Mouse (Mus musculus): Measurements from ENCODE around the gene Qrfp. TPM values are rescaled to one million over a fixed set of nuclear protein-coding genes. Genes with fewer than 3 reads are reported as not detected.

Qrfp gene
- polyA plus RNA-seq, 1 experiment from 2014 or later, result not detected

GRCm38 (mm10) chr2:31845512-31845895 is 35.1 kb upstream of the Qrfp start:
- peaks cover 33% of the 10 kb centered on the region for H3K27me3 ChIP-seq (ENCODE audit: control insufficient read depth, insufficient read depth, low read length)
- WGBS, result 1% methylated on average over 23 of the region's 26 CpGs
- ATAC-seq (ENCODE audit: low FRiP score) (peak; percentile 15; the same call in 1 of the 2 replicates), DNase-seq (ENCODE audit: low spot score) (no peak)
- no peaks in the 10 kb centered on the region for H3K36me3 ChIP-seq (replicated peaks; ENCODE audit: control insufficient read depth, insufficient read depth)
- peak overlapping the region; percentile 53 for H3K4me3 ChIP-seq (replicated peaks; ENCODE audit: low read length)
- H3K4me2 ChIP-seq (replicated peaks), result peak overlapping the region; percentile 93
- H3K9ac ChIP-seq, result peak overlapping the region; percentile 61
- no peaks in the 10 kb centered on the region for H3K9me3 ChIP-seq (ENCODE audit: control insufficient read depth, low read length)
- H3K27ac ChIP-seq, result no peak overlapping the region
- peaks cover 10% of the 10 kb centered on the region for H3K4me1 ChIP-seq (replicated peaks; ENCODE audit: control insufficient read depth, insufficient read depth, low read length)

GRCm38 (mm10) chr2:31844729-31845136 is 34.4 kb upstream of the Qrfp start:
- H3K4me1 ChIP-seq (replicated peaks; ENCODE audit: control insufficient read depth, insufficient read depth, low read length), result peaks cover 10% of the 10 kb centered on the region
- peaks cover 33% of the 10 kb centered on the region for H3K27me3 ChIP-seq (ENCODE audit: control insufficient read depth, insufficient read depth, low read length)
- H3K4me2 ChIP-seq (replicated peaks), result peak overlapping the region; percentile 93
- ATAC-seq (ENCODE audit: low FRiP score), result peak; percentile 64
- H3K9ac ChIP-seq, result 0 out of 2 replicates have a peak overlapping the region, but pooled peaks have one; percentile 21
- no peaks in the 10 kb centered on the region for H3K36me3 ChIP-seq (replicated peaks; ENCODE audit: control insufficient read depth, insufficient read depth)
- H3K4me3 ChIP-seq (replicated peaks; ENCODE audit: low read length), result peak overlapping the region; percentile 53; the same call in 1 of the 2 replicates
- WGBS, result 4% methylated on average over 10 of the region's 10 CpGs
- no peaks in the 10 kb centered on the region for H3K9me3 ChIP-seq (ENCODE audit: control insufficient read depth, low read length)
- no peak overlapping the region for H3K27ac ChIP-seq
- no peak for DNase-seq (ENCODE audit: low spot score)

- H3K4me1 ChIP-seq (replicated peaks; ENCODE audit: control insufficient read depth, insufficient read depth, low read length), result no peaks in the 10 kb centered on the region; the same call in none of the 2 replicates
Observed at GRCm38 (mm10) chr2:31838868-31839267, 28.5 kb upstream of the Qrfp start.

GRCm38 (mm10) chr2:31836985-31837384 is 26.6 kb upstream of the Qrfp start:
- Histone ChIP-seq H3K4me2 (replicated peaks) (no peak overlapping the region), H3K4me1 (replicated peaks; ENCODE audit: control insufficient read depth, insufficient read depth, low read length) (no peaks in the 10 kb centered on the region; the same call in none of the 2 replicates), H3K27ac (no peak overlapping the region), H3K9me3 (ENCODE audit: control insufficient read depth, low read length) (no peaks in the 10 kb centered on the region), H3K36me3 (replicated peaks; ENCODE audit: control insufficient read depth, insufficient read depth) (no peaks in the 10 kb centered on the region), H3K9ac (no peak overlapping the region), H3K27me3 (ENCODE audit: control insufficient read depth, insufficient read depth, low read length) (no peaks in the 10 kb centered on the region), H3K4me3 (replicated peaks; ENCODE audit: low read length) (no peak overlapping the region)
- ATAC-seq (ENCODE audit: low FRiP score) (no peak), DNase-seq (ENCODE audit: low spot score) (no peak)
- 33% methylated on average over 6 of the region's 6 CpGs for WGBS

More at GRCm38 (mm10) chr2:31838868-31839267, 28.5 kb upstream of the Qrfp start:
- Histone ChIP-seq H3K9ac (no peak overlapping the region), H3K9me3 (ENCODE audit: control insufficient read depth, low read length) (no peaks in the 10 kb centered on the region), H3K4me2 (replicated peaks) (no peak overlapping the region), H3K27ac (no peak overlapping the region), H3K36me3 (replicated peaks; ENCODE audit: control insufficient read depth, insufficient read depth) (no peaks in the 10 kb centered on the region), H3K4me3 (replicated peaks; ENCODE audit: low read length) (no peak overlapping the region), H3K27me3 (ENCODE audit: control insufficient read depth, insufficient read depth, low read length) (no peaks in the 10 kb centered on the region)
- DNase-seq (ENCODE audit: low spot score) (no peak), ATAC-seq (ENCODE audit: low FRiP score) (no peak)
- 50% methylated on average over 1 of the region's 1 CpGs for WGBS

- no peak for ATAC-seq (ENCODE audit: low FRiP score)
- no peak for DNase-seq (ENCODE audit: low spot score)
- H3K36me3 ChIP-seq (replicated peaks; ENCODE audit: control insufficient read depth, insufficient read depth), result no peaks in the 10 kb centered on the region
- H3K4me2 ChIP-seq (replicated peaks), result no peak overlapping the region
- H3K27ac ChIP-seq, result no peak overlapping the region
- H3K4me1 ChIP-seq (replicated peaks; ENCODE audit: control insufficient read depth, insufficient read depth, low read length), result no peaks in the 10 kb centered on the region; the same call in none of the 2 replicates
- WGBS, result 51% methylated on average over 10 of the region's 10 CpGs
- no peak overlapping the region for H3K9ac ChIP-seq
- no peaks in the 10 kb centered on the region for H3K27me3 ChIP-seq (ENCODE audit: control insufficient read depth, insufficient read depth, low read length)
- no peak overlapping the region for H3K4me3 ChIP-seq (replicated peaks; ENCODE audit: low read length)
- no peaks in the 10 kb centered on the region for H3K9me3 ChIP-seq (ENCODE audit: control insufficient read depth, low read length)
Observed at GRCm38 (mm10) chr2:31836091-31836490, 25.7 kb upstream of the Qrfp start.

GRCm38 (mm10) chr2:31828311-31828825 is 18.0 kb upstream of the Qrfp start:
- 14% methylated on average over 4 of the region's 4 CpGs for WGBS
- no peak for DNase-seq (ENCODE audit: low spot score)
- no peak overlapping the region for H3K4me3 ChIP-seq (replicated peaks; ENCODE audit: low read length)
- no peak overlapping the region for H3K9ac ChIP-seq
- H3K4me2 ChIP-seq (replicated peaks), result 0 out of 2 replicates have a peak overlapping the region, but pooled peaks have one; percentile 7
- ATAC-seq (ENCODE audit: low FRiP score), result no peak
- H3K27ac ChIP-seq, result peak overlapping the region; percentile 30; the same call in 1 of the 2 replicates
- no peaks in the 10 kb centered on the region for H3K27me3 ChIP-seq (ENCODE audit: control insufficient read depth, insufficient read depth, low read length)
- no peaks in the 10 kb centered on the region for H3K9me3 ChIP-seq (ENCODE audit: control insufficient read depth, low read length)
- peaks cover 25% of the 10 kb centered on the region for H3K4me1 ChIP-seq (replicated peaks; ENCODE audit: control insufficient read depth, insufficient read depth, low read length)
- H3K36me3 ChIP-seq (replicated peaks; ENCODE audit: control insufficient read depth, insufficient read depth), result no peaks in the 10 kb centered on the region

GRCm38 (mm10) chr2:31827877-31828276 is 17.5 kb upstream of the Qrfp start:
- DNase-seq (ENCODE audit: low spot score), result peak; percentile 88
- Histone ChIP-seq H3K27me3 (ENCODE audit: control insufficient read depth, insufficient read depth, low read length) (no peaks in the 10 kb centered on the region), H3K27ac (peak overlapping the region; percentile 30; the same call in 1 of the 2 replicates), H3K4me2 (replicated peaks) (0 out of 2 replicates have a peak overlapping the region, but pooled peaks have one; percentile 7), H3K9me3 (ENCODE audit: control insufficient read depth, low read length) (no peaks in the 10 kb centered on the region), H3K4me3 (replicated peaks; ENCODE audit: low read length) (no peak overlapping the region), H3K9ac (no peak overlapping the region), H3K4me1 (replicated peaks; ENCODE audit: control insufficient read depth, insufficient read depth, low read length) (peaks cover 30% of the 10 kb centered on the region), H3K36me3 (replicated peaks; ENCODE audit: control insufficient read depth, insufficient read depth) (no peaks in the 10 kb centered on the region)
- no peak for ATAC-seq (ENCODE audit: low FRiP score)
- WGBS, result 34% methylated on average over 7 of the region's 7 CpGs

GRCm38 (mm10) chr2:31826094-31827085 is 16.0 kb upstream of the Qrfp start:
- Histone ChIP-seq H3K27me3 (ENCODE audit: control insufficient read depth, insufficient read depth, low read length) (no peaks in the 10 kb centered on the region), H3K27ac (no peak overlapping the region), H3K9me3 (ENCODE audit: control insufficient read depth, low read length) (no peaks in the 10 kb centered on the region), H3K4me3 (replicated peaks; ENCODE audit: low read length) (no peak overlapping the region), H3K4me2 (replicated peaks) (no peak overlapping the region), H3K36me3 (replicated peaks; ENCODE audit: control insufficient read depth, insufficient read depth) (no peaks in the 10 kb centered on the region), H3K4me1 (replicated peaks; ENCODE audit: control insufficient read depth, insufficient read depth, low read length) (peaks cover 37% of the 10 kb centered on the region), H3K9ac (no peak overlapping the region)
- 85% methylated on average over 14 of the region's 14 CpGs for WGBS
- no peak for ATAC-seq (ENCODE audit: low FRiP score)
- no peak for DNase-seq (ENCODE audit: low spot score)

- no peaks in the 10 kb centered on the region for H3K36me3 ChIP-seq (replicated peaks; ENCODE audit: control insufficient read depth, insufficient read depth)
- DNase-seq (ENCODE audit: low spot score) (no peak), ATAC-seq (ENCODE audit: low FRiP score) (no peak)
- H3K4me2 ChIP-seq (replicated peaks), result no peak overlapping the region
- no peak overlapping the region for H3K9ac ChIP-seq
- no peak overlapping the region for H3K27ac ChIP-seq
- H3K4me1 ChIP-seq (replicated peaks; ENCODE audit: control insufficient read depth, insufficient read depth, low read length), result peaks cover 37% of the 10 kb centered on the region
- WGBS, result 74% methylated on average over 16 of the region's 16 CpGs
- no peaks in the 10 kb centered on the region for H3K27me3 ChIP-seq (ENCODE audit: control insufficient read depth, insufficient read depth, low read length)
- H3K4me3 ChIP-seq (replicated peaks; ENCODE audit: low read length), result no peak overlapping the region
- no peaks in the 10 kb centered on the region for H3K9me3 ChIP-seq (ENCODE audit: control insufficient read depth, low read length)
Observed at GRCm38 (mm10) chr2:31825469-31825911, 15.1 kb upstream of the Qrfp start.

Data from hindbrain, embryonic 14.5 days (tissue).